Mouse (Mus musculus): ENCODE results near the gene S100g. TPM values are rescaled to one million over a fixed set of nuclear protein-coding genes. Genes with fewer than 3 reads are reported as not detected.

The S100g gene
- total RNA-seq (2021) (not detected), polyA plus RNA-seq (2012; rRNA removed) (not detected in 2 replicates)
- long read RNA-seq = 0 reads

- no peak for DNase-seq
Measured at GRCm38 (mm10) chrX:162964383-162964782, at the start of gene S100g. Gene S100g, minus strand, starts transcription at chrX:162964599.

- DNase-seq = no peak
Measured at GRCm38 (mm10) chrX:162992121-162992520, 27.7 kb upstream of the S100g start.

GRCm38 (mm10) chrX:162991396-162991795 is 27.0 kb upstream of the S100g start:
- no peak for DNase-seq

GRCm38 (mm10) chrX:162986876-162987495 is 22.6 kb upstream of the S100g start:
- DNase-seq = no peak

GRCm38 (mm10) chrX:162976194-162976593 is 11.8 kb upstream of the S100g start:
- no peak for DNase-seq

DNA sequence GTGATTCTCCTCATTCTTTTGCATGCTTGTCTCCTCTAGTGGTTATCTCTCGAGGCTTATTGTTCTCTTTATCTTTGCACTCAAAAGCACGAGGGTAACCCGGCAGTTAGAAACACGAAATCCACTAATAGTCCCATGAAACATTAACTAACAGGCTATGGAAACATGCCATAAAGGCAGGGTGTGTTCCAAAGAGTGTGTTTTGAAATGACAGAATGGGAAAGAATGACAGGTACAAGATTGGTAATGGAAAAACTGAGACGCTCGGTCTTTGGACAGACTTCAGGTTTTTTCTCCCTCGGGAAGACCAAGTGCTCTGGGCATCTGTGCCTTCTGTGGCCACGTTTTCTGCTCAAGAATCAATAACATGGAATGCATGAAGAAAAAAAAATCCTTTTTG is 3.1 kb upstream of the S100g start:
- no peak for DNase-seq

DNA sequence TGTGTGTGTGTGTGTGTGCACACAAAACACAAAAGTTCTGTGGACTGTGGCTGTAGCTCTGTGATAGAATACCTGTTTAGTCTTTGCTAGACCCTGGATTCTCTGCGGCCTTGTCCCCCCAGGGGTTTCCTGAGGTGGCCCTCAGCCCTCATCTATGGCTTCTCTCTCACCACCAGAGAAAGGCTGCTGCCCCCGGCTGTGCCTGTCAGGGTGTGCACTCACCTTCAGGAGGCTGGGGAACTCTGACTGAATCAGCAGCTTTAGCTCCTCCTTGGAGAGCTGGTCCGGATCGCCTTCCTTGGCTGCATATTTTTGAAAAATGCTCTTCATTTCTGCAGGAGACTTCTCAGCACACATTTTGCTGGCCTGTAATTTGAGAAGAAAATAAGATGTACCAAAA is 559 bp downstream of the S100g start:
- DNase-seq = no peak

DNA sequence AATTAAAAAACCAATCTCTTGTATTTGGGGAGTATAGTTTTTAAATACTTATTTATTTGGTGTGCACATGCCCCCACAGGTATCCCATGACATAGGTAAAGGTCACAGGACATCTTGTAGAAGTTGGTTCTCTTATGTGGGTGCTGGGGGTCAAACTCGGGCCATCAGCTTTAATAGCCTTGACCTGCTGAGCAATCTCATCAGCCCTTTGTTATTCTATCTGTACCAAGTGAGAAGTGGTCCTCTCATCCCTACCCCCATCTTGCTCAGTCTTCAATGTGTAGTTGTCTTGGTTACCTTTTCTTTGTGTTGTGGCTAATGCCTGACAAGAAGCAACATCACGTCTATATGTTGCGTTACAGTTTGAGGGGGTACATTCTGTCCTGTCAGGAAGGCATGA is 6.5 kb downstream of the S100g start:
- no peak for DNase-seq

GRCm38 (mm10) chrX:162949811-162950439 is 14.5 kb downstream of the S100g start:
- peak; percentile 11 for DNase-seq

- DNase-seq = no peak
Measured at GRCm38 (mm10) chrX:162942027-162942426, 22.4 kb downstream of the S100g start.

DNA sequence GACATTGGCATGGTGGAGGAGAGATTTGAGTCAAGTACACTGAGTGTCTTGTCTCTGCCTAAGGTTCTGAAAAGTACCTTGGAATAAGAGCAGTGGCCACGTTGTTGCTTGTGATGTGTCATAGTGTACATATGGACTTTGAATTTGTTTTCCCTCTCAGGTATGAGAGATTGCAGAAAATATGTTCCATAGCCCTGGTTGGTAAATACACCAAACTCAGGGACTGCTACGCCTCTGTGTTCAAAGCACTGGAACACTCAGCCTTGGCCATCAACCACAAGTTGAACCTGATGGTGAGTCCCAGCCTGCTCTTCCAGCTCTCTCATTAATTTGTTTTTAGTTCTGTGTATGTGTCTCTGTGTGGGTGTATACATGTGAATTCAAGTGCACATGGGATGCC is 32.9 kb downstream of the S100g start:
- DNase-seq = no peak

GRCm38 (mm10) chrX:162921487-162922125 is 42.8 kb downstream of the S100g start:
- DNase-seq = no peak

GRCm38 (mm10) chrX:162915697-162916096 is 48.7 kb downstream of the S100g start:
- peak; percentile 50 for DNase-seq

- no peak for DNase-seq
Measured at GRCm38 (mm10) chrX:162913651-162914050, 50.7 kb downstream of the S100g start.

Other genes with a start within 250 kb of the S100g start
- gene Rbbp7, start 204.2 kb downstream of the S100g start, total RNA-seq (2021) = 100 to 1,000 TPM; 148 to 163 TPM
- 19.1 and 27.3 TPM in 2 replicates for gene Rbbp7, start 204.2 kb downstream of the S100g start, polyA plus RNA-seq (2012; rRNA removed)
- 10 to 100 TPM; 19.5 to 23.9 TPM for gene Txlng, start 135.1 kb downstream of the S100g start, total RNA-seq (2021)
- 0.89 and 1.1 TPM in 2 replicates for gene Txlng, start 135.1 kb downstream of the S100g start, polyA plus RNA-seq (2012; rRNA removed)
- gene Syap1, start 76.2 kb downstream of the S100g start, total RNA-seq (2021) = 10 to 100 TPM; 76.9 to 79.7 TPM
- gene Syap1, start 76.2 kb downstream of the S100g start, polyA plus RNA-seq (2012; rRNA removed) = 10.0 and 10.7 TPM in 2 replicates
- 10 to 100 TPM; 57.2 to 72.6 TPM for gene Ctps2, start 63.4 kb downstream of the S100g start, total RNA-seq (2021)
- gene Ctps2, start 63.4 kb downstream of the S100g start, polyA plus RNA-seq (2012; rRNA removed) = 5.3 and 8.5 TPM in 2 replicates